Comparison of ENCODE assay signal across 9 mouse cellular contexts in the genomic region with DNA sequence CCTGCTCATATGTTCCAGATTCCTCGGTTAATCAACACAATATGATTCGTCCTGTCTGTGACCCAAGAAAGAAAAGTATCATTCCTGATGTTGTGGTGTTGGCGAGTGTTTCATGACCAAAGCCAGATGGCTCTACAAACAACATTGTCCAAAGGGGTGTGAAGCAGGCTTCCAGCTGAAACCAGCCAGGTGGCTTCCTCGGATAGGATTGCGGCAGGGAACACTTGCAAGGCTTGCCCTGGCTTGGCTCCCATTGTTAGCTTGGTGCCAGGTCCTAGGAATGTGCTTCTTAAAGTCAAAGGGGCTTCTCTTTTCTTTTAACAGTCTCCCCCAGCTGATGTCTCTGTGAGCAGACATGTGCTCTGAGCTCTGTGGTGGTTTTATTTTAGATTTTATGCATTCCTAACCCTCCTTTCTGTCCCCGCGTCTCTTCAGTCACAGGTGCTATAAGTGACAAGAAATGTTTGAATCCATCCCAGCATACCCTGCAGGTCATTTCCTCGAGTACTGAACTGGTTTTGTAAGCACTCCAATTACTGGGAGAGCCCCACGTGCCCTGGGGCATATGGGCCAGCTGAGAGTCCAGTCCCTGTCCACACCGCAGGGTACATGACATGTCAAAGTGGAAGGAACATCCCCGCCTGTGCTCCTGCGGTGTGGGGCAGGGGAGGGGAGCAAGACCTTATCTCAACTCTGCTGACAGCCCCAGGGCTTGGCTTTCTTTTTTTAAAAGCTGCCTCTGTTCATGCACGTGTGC.
DNase-seq lines count a peak whose midpoint lies in the region; ATAC-seq and TF ChIP-seq lines count a peak whose summit lies in the region.
"Had no signal": no experiment of that assay in that cellular context is flagged by ENCODE, and none has a peak within 500 bp of the region (broad histone marks: within the 10 kb centered on the region; RNA-seq: fewer than 3 reads in every experiment).

No protein-coding gene starts in this region.

- no peaks in the 10 kb centered on the region for H3K36me3 ChIP-seq in heart, embryonic 10.5 days
- H3K36me3 ChIP-seq in limb, embryonic 14.5 days (ENCODE audit: control insufficient read depth, insufficient read depth, low read length), result no peaks in the 10 kb centered on the region

- H3K4me2 ChIP-seq in limb, embryonic 14.5 days (replicated peaks; ENCODE audit: low read depth, low read length, severe bottlenecking), result no peak overlapping the region

- peak overlapping the region; percentile 37; the same call in 1 of the 2 replicates for H3K27ac ChIP-seq in heart, embryonic 10.5 days
- H3K27ac ChIP-seq in limb, embryonic 14.5 days (replicated peaks; ENCODE audit: low read depth, low read length), result no peak overlapping the region

- intact Hi-C loops in left cerebral cortex, postnatal 14 days (cut with DNase I), result loop anchor here (5.0 to 10.0 kb wide), 4 partner anchors 89 to 423 kb away; a partner anchor contains a TSS
- intact Hi-C loops in left cerebral cortex, postnatal 36 days (cut with DNase I), result loop anchor here (5.0 to 10.0 kb wide), 5 partner anchors 89 to 423 kb away; a partner anchor contains a TSS

- 0 out of 2 replicates have a peak, but pooled peaks have one; percentile 57 for ATAC-seq in limb, embryonic 14.5 days (ENCODE audit: low FRiP score, low read depth)
- no peak for ATAC-seq in megakaryocyte, adult 5-6 weeks (ENCODE audit: poor library complexity, severe bottlenecking)
- ATAC-seq: Patski had no signal

- no peaks in the 10 kb centered on the region for H3K27me3 ChIP-seq in heart, embryonic 10.5 days (ENCODE audit: insufficient read depth, poor library complexity, severe bottlenecking)
- no peaks in the 10 kb centered on the region for H3K27me3 ChIP-seq in limb, embryonic 14.5 days (ENCODE audit: control insufficient read depth, insufficient read depth, low read length)

- no peak overlapping the region for H3K9ac ChIP-seq in limb, embryonic 14.5 days (ENCODE audit: low read depth, low read length, severe bottlenecking)

- no peak overlapping the region; the same call in 1 of the 2 replicates for H3K4me3 ChIP-seq in heart, embryonic 10.5 days
- no peak overlapping the region for H3K4me3 ChIP-seq in limb, embryonic 14.5 days (replicated peaks; ENCODE audit: low read length)

- peak; percentile 25 to 27 for DNase-seq in left cerebral cortex, postnatal 14 days (ENCODE audit: low spot score in 2 of 2)
- DNase-seq in left cerebral cortex, postnatal 36 days (ENCODE audit: low spot score in 2 of 2), result no peak
- DNase-seq in cerebellum, postnatal 10 days, result peak; percentile 91
- no peak for DNase-seq in heart, embryonic 10.5 days (ENCODE audit: low spot score)
- DNase-seq in limb, embryonic 14.5 days (ENCODE audit: low spot score), result peak; percentile 60
- no peak for DNase-seq in natural killer cell, adult 2 months (ENCODE audit: low spot score in 2 of 2)
- DNase-seq in layer of hippocampus, adult 18-20 months (ENCODE audit: low spot score in 2 of 2), result no peak

- no peak for TF ChIP-seq POLR2A in limb, embryonic 14.5 days (IDR thresholded peaks at IDR 0.05; ENCODE audit: borderline replicate concordance, extremely low read depth, insufficient read depth, insufficient read length)

- peaks cover 22% of the 10 kb centered on the region for H3K4me1 ChIP-seq in heart, embryonic 10.5 days
- H3K4me1 ChIP-seq in limb, embryonic 14.5 days (ENCODE audit: control insufficient read depth, insufficient read depth, low read length), result peaks cover 7% of the 10 kb centered on the region

- 33% methylated on average over 13 of the region's 13 CpGs for WGBS in heart, embryonic 10.5 days
- 39% methylated on average over 13 of the region's 13 CpGs for WGBS in limb, embryonic 14.5 days

- H3K9me3 ChIP-seq in heart, embryonic 10.5 days, result no peaks in the 10 kb centered on the region
- no peaks in the 10 kb centered on the region for H3K9me3 ChIP-seq in limb, embryonic 14.5 days (ENCODE audit: control insufficient read depth, low read length)

Comparison
In these comparisons a context has a peak if more than half of its experiments do, and no peak if none do; other contexts are left out.
1. DNase-seq: peak in left cerebral cortex, postnatal 14 days (2 of 2), cerebellum, postnatal 10 days (2 of 2) and limb, embryonic 14.5 days (single experiment); none in left cerebral cortex, postnatal 36 days (0 of 2), heart, embryonic 10.5 days (single experiment), natural killer cell, adult 2 months (0 of 2) and layer of hippocampus, adult 18-20 months (0 of 2).